Mouse (Mus musculus) T-helper 1 cell (primary cell): ENCODE results near the gene Zfp668.

Experiments used
- in situ Hi-C: fragments of 300-600 bp; cut with MboI, MseI; formaldehyde crosslinking; loops from one replicate; pipeline ENCODE4 v1.15.1; 2025; ENCODE audit warnings: high pct_unique_total_duplicates

The Zfp668 gene

DNA sequence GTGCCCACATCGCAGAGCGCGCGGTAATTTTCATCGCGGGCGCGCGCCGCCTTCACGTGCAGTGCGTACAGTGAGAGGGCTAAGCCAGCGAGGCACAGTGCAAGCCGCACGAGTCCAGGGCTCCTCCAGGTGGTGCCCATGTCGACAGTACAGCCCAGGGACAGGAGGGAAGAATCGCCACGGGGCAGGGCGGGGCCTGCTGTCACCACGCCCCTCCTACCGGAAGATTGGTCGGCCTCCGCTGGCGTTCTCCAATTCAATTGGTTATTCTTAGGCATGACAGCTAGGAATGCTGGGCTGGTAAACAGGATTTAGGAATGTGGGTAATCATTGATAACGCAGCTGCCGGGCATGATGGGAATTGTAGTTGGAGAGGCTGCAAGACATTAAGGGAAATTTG lies 18.8 kb upstream of the Zfp668 start, which contains the start of the genes Gm21974 and Vkorc1:
Gm21974 (minus strand) TSS at position 13 of the 400 bp plus-strand sequence.
Vkorc1 (minus strand) TSS at position 176 of the 400 bp plus-strand sequence.
- in situ Hi-C loops: no loop called here

DNA sequence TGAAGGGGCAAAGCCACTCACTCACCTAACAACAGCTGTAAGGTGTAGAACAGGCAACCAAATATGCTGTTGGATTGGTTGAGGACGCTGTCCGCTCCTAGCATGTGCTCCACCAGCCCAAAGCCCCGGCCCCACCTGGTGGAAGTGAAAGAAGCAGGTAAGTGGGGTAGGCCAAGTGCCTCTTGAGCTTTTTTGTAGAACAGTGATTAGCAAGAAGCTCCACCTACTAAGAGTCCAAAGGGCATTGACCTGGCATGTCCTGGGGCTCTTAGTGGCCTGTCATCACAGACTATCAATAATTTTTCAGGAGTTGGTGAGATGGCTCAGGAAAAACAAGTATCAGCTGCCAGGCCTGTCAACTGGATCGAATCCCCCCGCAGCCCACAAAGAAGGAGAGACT lies 17.9 kb upstream of the Zfp668 start:
- in situ Hi-C loops: no loop called here

DNA sequence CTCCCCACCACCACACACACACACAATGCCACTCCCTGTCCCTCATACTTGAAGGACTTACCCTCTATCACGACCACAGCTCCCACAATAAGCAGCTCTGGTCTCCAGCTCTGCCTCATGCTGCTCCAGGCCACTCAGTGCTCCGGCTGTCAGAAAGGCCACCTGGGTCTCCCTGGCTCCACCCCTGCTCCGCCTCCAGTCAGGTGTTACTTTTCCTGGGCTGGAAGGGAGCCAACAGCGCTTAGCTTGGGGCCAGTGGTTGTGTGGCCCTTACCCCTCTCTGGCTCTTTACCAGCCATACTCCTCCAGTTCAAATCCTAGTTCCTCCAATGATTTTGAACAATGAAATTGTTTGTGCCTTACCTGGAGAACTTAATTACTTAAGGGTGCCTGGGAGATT lies 14.2 kb upstream of the Zfp668 start, which contains the start of gene Prss53:
Prss53 (minus strand) TSS at position 173 of the 400 bp plus-strand sequence.
- in situ Hi-C loops: no loop called here

DNA sequence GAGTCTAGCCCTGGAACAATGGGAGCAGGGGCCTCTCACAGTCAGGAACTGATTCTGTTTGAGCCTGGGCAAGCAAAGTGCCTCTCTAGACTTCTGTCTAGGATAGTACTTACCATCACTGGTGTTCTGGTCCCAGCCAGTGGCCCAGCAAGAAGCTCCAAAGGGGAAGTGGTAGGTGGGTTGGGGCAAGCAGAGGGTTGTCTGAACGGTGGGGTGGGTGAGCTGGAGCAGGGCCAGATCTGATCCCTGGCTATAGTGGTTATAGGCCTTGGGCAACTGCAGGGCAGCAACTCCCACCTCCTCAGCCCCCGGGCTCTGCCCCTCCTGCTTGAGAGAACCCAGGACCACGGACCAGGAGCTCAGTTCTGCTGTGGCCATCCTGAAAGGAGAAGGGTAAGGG lies 12.2 kb upstream of the Zfp668 start:
- in situ Hi-C loops: no loop called here

DNA sequence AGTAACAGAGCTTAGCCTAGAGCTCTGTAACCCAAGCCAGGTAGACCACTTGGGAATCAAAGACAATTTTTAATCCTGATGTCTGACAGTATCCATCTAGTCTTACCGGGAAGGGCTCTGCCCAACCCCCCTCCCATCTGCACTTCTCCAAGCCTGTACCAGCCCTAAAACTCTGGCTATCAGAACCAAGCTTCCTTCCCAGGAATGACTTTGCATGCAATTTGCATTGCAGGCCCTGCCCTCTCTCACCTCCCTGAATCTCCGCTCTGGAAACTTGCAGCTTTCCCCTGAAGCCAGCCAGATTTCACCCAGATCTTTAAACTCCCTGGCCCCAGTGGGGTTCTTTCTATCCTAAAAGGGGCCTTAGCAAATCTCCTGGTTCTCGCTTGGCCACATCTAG lies 11.2 kb upstream of the Zfp668 start:
- in situ Hi-C loops: no loop called here

DNA sequence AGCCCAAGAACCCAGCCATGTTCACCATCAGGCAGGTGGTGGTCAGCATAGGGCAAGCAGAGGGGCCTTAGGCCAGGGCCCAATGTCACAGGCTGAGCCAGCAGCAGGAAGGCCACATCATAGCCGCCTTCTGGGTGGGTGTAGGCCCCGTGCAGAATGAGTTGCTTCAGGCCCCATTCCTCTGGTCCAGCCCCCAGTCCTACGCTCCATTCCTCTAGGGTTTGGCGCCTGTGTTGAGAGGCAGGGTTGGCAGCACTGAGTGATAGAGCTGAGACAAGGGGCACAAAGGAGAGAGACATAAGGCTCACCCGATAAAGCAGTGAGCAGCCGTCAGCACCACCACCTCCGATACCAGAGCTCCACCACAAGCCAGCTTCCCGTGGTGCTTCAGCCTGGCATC lies 10.6 kb upstream of the Zfp668 start:
- in situ Hi-C loops: no loop called here

DNA sequence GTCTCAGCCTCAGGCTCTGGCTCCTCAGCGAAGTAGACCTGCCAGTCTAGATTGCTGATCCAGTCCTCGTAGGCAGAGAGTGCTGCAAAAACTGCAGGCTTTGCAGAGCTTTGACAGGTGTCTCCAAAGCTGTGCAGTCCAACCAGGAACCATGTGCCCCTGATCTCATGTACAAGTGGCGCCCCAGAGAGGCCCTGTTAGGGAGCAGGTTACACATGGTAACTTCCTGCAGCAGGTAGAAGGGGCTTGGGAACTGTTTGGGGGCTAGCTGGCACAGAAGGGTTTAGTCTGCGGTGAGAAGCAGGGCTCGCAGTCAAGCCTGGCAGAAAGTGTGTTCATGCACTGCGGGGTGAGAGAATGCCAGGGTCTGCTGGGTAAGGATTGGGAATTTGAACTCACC lies 9.9 kb upstream of the Zfp668 start:
- in situ Hi-C loops: no loop called here

DNA sequence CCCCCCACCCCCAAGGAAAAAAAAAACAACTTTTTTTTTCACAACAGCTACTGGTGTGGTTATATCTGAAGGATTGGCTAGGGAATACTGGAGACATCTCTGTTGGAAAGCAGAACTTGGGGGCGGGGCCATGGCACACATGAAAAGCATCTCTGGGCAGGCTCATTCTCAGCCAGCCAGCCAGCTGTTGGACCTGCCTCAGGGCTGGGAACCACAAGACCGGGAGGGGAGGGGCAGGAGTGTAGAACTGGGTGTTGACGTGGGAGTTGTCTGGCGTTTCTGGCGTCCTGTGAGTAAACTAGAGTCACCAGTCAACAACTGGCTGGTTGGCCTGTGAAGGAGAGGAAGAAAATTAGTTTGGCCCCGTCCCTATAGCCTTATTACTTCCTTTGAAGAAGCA lies 9.3 kb upstream of the Zfp668 start:
- in situ Hi-C loops: no loop called here

DNA sequence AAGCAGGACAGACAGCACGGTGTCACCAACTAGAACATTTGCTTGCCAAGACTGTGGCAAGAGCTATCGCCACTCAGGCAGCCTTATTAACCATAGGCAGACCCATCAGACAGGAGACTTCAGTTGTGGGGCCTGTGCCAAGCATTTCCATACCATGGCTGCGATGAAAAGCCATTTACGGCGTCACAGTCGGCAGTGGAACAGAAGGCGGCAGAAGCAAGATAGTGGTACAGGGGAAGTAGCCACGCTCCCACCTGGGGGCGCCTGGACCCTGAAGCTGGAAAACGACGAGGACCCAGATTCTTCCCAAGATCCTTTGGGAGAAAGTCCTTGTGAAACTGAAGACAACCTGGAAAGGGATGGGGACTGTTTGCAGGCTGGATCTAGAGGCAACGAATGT lies 3.8 kb upstream of the Zfp668 start:
- in situ Hi-C loops: no loop called here

DNA sequence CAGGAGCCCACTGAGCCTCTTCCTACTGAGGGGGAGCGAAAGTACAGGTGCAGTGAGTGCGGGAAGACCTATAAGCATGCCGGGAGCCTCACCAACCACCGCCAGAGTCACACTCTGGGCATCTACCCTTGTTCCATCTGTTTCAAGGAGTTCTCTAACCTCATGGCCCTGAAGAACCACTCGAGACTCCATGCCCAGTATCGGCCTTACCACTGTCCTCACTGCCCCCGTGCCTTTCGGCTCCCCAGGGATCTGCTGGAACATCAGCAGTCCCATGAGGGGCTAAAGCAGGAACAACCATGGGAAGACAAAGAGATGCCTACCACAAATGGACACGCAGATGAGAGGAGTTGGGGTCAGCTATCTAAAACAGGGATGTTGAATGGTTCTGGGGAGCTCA lies 2.7 kb upstream of the Zfp668 start:
- in situ Hi-C loops: no loop called here

DNA sequence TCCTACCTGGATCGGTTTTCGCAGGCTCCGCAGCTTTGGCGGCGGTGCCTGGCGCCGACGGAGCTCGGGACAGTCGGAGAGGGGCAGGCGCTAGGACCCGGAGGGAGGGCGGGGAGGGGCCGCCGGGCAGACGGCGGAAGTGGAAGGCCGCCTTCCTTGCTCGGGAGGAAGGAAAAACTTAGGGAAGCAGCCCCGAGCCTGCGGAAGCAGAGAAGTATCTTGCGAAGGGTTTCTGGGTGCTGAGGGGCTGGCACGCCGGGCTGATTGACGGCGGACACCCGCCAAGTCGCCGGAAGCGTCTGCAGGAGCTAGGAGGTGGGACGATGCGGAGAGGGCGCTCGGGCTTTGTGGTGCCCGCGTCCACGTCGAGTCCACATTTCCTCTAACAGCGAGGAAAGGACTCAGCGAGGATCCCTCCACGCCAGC lies 574 bp downstream of the Zfp668 start, which contains the start of gene Zfp646:
Zfp646 (plus strand) TSS at position 181 of the 426 bp plus-strand sequence.
- in situ Hi-C loops: no loop called here

DNA sequence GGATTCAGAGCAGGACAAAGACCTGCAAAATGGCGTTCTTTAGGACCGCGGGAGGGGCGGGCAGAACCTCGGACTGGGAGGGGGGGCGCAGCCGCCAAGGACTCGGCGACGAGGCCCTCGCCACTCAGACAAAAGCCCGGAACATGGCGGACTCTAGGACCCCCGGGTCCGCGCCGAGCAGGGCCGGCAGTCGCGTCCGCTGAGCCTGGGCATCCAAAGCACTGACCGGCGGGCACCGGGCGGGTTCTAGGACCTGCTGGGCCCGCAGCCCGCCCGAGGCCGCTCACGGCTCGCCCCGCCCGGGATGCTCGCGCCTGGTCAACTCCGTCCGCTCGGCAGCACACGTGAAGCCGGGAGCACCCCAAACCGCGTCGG lies 1.0 kb downstream of the Zfp668 start:
- in situ Hi-C loops: no loop called here

DNA sequence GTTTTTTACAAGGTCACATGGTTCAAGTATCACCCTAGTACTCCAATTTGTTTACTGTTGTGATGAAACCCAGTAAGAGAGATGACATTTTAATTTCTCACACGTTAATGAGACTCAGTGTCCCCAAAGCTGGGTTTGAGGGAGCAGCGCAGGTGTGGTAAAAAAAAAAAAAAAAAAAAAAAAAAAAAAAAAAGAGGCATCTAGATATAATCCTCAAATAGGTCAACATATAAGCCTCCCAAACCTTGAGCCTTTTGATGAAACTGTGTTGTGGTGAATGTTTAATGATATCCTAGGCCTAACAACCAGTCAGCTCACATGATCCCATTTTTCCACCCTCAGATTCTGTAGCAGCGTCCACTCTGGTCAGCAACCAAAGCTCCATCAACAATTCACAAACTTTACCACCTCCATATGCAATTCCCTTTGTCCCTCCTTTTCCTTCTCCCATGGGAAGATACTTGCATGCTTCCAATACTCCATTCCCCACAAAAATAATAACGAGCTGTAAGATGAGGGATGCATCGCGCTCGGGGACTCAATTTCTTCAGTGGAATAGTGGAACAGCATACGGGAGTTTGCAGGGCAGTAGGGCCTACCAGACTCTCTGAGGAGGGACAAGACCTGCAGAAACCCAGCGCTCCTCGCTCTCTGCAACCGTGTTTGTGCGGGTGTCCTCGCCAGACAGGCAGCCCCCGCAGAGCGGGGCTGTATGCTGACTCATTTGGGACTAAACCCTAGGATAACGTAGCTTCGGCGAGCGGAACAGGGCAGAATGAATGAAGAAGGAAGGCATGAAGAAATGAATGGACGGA lies 1.6 kb downstream of the Zfp668 start:
- in situ Hi-C loops: no loop called here

DNA sequence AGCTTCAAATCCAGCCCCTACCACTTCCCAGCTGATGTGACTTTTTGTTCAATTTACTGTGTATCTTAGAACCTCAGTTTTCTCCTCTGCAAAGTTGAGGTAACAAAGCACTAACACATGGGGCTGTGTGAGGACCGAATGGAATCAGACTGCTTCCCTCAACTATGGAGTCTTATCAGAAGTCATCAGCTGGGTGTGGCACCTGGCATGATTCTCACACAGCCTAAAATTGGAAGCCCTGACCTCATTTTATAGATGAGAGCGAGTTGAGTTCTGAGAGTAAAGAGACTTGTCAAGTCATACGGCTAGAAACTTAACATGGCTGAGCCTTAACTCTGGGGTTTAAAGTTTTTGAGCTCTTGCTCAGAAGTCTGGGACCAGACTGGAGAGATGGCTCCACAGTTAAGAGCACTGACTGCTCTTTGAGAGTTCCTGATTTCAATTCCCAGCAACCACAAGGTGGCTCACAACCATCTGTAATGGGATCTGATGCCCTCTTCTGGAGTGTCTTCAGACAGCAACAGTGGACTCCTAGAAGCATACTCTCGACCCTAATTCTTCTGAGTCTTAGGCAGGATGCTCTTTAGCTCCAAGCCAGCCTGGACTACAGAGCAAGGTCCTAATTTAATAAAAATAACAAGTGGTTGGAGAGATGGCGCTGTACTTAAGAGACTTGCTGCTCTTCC lies 6.3 kb downstream of the Zfp668 start:
- in situ Hi-C loops: no loop called here

DNA sequence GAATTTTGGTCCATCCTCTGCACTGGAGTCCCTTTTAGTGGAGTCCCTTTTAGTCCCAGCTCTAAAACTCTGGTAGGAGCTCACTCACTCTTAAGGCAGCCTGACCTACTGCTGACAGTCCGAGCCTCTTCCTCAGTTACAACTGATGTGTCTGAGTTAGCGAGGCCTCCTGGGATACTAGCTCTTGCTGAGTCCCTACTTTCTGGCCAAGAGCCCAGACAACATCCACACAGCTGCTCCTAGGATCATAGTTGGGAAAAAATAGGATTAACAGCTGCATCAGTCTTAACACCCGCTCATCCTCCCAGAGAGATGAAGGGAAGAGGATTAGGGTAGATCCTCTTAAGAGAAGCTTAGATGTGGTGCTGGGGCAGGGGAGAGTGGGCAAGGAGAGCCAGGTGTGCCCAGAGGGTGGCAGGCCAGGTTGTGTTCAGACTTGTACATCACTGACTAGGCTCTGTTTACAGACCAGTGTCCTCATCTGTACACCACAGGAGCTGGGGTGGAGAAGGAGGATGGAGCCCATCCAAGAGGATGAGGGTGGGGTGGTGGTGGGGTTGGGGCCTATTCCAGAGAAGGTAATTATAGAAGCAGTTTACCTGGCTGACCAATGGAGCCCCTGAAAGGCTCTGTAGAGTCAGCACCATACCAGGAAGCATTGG lies 7.3 kb downstream of the Zfp668 start:
- in situ Hi-C loops: no loop called here

DNA sequence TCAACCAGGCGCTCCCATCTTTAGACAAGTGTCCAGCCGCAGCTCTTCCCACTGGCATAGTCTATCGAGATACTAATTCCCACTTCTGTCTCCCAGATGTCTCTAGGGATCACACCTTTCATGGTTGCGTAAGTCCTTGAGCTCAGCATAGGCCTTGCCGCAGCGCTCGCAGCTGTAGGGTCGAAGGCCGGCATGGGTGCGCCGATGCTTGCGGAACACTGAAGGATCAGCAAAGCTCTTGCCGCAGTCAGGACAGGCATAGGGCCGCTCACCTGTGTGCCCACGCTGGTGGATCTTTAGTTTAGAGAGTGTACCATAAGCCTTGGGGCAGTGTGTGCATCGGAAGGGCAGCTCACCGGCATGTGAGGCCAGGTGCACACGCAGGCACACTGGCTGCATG lies 9.0 kb downstream of the Zfp668 start:
- in situ Hi-C loops: no loop called here

DNA sequence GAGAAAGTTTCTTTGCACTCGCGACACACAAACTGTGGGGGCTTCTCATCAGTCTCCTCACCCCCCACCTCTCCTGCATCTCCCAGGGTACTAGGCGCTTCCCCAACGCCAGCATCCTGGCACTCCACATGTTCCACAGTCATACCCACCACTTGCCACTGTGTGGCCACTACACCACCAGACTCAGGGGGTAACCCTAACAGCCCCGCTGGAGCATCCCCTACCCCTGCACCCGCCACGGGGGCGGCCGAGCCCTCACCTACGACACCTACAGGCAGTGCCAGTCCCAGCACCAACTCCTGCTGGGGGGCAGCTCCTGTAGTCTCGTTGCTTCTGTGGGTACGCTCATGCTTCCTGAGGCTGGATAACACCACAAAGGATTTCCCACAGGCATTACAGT lies 10.2 kb downstream of the Zfp668 start:
- in situ Hi-C loops: no loop called here

DNA sequence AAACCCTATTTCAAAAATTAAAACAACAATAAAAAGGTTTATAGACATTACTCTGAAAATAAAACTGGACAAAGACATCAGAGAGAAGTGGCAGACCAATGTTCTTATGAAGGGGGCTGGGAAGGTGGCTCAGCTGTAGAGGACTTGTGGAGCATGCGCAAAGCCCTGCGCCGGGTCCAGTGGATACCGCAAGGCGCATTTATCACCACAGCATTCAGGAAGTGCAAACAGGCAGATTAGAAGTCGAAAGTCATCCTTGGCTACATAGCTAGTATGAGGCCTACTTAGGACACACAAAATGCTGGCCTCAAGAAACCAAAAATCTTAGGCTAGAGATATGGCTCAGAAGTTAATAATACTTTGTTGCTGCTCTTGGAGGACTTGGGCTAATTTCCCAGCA lies 18.4 kb downstream of the Zfp668 start:
- in situ Hi-C loops: no loop called here

DNA sequence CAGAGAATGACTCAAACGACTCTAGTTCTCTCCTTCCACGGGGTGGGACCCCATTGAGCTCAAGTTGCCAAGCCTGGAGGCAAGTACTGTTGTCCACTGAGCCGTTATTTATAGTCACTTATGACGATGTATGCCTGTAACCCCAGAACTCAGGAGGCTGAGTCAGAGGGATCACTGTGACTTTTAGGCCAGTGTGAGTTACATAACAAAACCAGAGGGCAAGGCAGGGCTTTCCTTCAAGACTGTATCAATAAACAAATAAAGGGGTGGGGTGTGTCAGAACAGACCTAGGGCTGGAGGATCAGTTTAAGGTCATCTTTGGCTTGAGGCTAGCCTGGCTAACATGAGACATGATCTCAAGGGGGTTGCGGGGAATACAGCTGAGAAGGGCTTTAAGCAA lies 25.7 kb downstream of the Zfp668 start:
- in situ Hi-C loops: no loop called here

DNA sequence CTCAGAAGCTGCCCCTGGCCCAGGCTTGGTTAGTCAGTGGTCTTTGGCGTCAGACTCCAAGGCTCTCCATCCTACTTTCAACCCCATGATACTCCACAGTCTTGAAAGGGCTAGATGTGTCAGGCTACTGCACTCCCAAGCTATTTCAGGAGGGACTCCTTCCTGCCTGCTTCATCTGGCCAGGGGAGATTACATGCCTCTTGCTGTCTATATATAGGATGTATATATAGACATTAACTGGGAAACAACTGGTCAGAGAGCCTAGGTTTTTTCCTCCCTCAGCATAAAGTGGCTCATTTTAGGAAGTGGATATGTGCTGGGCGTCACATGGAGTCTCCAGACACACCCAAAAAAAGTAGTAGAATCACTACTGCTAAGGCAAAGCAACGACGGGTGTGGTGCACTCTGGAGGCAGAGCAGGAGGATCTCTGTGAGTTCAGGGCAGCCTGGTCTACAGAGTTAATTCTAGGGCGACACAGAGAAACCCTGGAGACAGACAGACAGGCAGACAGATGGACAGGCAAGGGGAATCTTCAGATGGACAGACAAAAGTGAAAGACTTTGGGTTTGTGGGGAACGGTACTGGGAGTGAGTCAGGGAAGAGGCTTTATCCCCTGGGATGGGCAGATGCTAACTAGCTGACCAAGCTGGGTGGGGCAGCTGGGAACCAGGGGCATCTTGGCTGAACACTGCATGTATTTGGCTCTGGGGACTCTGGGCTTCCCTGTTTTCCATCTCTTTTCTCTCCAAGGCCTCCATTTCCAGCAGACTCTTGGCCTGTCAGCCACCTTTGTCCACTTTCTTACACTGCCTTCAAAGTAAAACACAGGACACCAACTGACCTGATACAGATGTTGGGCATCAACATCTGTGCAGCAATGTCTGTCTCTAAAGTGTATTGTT lies 26.4 kb downstream of the Zfp668 start:
- in situ Hi-C loops: no loop called here

DNA sequence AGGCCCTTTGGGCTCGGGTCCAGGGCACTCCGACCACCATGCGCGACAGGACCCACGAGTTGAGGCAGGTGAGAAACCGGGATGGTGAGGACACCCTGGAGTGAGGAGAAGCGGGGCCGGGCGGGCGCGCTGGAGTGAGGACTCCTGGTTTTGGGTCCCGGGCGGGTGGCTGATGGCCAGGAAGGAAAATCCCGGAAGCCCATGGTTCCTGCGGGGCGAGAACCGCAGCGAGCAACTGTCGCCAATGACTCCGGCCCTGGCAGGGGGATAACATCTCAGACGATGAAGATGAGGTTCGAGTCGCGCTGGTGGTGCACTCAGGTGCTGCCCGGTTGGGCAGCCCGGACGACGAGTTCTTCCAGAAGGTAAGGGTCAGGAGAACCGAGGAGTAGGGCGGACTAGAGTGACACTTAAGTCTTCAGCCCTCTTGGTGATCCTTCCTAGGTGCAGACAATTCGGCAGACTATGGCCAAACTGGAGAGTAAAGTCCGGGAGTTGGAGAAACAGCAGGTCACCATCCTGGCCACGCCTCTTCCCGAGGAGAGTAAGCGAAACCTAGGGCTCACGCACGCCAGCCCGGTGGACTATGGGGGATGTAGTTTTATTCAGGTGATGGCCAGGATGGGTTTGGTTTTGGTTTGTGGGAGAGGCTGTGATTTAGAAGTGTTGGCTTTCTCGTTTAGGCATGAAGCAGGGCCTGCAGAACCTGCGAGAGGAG lies 34.5 kb downstream of the Zfp668 start:
- in situ Hi-C loops: loop anchor here (5.0 kb wide), 1 partner anchor 65 kb away; the partner anchor contains the start of gene Setd1a
